Mouse (Mus musculus) spleen, adult 2 months (tissue): ENCODE results near the gene Abr.

ENCODE experiments used
- CTCF ChIP-seq: fragments of 200-500 bp; IDR thresholded peaks from 2 replicates; pipeline ENCODE4 v1.5.1; 2011; ENCODE audit warnings: mild to moderate bottlenecking, inconsistent platforms; ENCODE audit not compliant: insufficient read depth, insufficient read length, insufficient replicate concordance; ENCODE audit errors: extremely low read depth
- POLR2A ChIP-seq: fragments of 200-500 bp; IDR thresholded peaks from 2 replicates; pipeline ENCODE4 v1.6.1; 2011; ENCODE audit warnings: low read depth, low read length, inconsistent platforms

- no peak for TF ChIP-seq CTCF
- no peak for TF ChIP-seq POLR2A
Measured at GRCm38 (mm10) chr11:76589746-76590145, 32.4 kb downstream of the Abr start.
